Mouse (Mus musculus) adrenal gland, postnatal 4 days (tissue): Measurements from ENCODE around the gene Gm10428. TPM values are rescaled to one million over a fixed set of nuclear protein-coding genes. Genes with fewer than 3 reads are reported as not detected.

Source experiments
- DNase-seq, 2 experiments: peaks; one replicate each; pipeline ENCODE4 v3.0.0; 2021 to 2022; ENCODE audit warnings: low spot score in 2 of 2, mixed read lengths in 2 of 2
- total RNA-seq, 2 experiments: library from RNA; stranded (reverse); gene quantifications; 2 replicates each; pipeline ENCODE4 v1.2.3; 2021

Gene Gm10428
- total RNA-seq, 2 experiments from 2014 or later = not detected

DNA sequence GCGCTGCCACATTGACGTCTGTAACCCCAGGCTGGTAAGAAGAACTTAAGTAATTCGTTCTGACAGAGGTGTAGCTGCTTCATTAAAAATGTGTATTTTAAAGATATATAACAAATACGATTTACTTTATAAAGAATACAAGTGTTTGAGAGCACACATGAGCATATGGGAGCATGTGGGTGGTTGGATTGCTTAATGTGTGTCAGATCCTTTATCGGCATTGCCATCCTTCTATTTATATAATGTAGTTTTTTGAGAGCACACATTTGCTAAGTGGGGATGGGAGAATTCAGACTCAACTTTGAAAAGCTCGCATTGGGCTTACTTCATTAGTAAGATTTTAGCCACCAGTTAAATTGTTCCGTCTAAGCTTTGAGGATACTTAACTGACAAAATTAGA is 23.6 kb downstream of the Gm10428 start:
- DNase-seq = no peak

DNA sequence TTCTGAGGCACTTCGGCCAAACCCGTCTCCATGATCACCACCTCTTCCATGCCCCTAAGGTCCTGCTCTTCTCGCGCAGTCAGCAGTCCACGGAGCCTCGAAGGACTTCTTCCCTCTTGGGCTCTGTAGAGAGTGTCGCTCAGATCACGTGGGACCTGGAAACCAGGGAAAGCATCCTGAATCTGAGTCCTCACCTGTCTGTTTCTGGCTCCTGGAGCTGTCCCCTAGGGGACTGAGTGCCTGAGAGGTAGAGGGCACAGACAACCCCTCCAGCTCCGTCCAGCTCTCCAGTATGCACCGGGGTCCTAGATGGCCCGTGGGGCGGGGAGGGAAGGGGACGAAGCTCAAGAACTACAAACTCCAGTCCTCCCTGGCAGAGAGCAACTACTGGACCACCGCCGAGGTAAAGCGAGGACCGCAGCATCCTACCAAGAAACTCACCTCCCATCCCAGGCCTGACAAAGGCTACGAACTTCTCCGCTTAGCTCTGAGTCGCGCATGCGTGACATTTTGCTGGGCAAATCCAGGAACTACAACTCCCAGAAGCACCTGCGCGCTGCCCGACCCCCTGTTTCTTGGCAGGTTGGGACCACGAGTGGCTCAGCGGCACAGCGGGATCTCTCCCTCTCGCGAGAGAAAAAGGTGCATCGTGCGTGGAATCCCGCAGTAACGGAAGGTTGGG is 36.2 kb downstream of the Gm10428 start, which contains the start of gene Zfp286:
Gene Zfp286, minus strand, starts transcription at position 528 of the 682 bp plus-strand sequence.
- peak; percentile 52 to 69 for DNase-seq

DNA sequence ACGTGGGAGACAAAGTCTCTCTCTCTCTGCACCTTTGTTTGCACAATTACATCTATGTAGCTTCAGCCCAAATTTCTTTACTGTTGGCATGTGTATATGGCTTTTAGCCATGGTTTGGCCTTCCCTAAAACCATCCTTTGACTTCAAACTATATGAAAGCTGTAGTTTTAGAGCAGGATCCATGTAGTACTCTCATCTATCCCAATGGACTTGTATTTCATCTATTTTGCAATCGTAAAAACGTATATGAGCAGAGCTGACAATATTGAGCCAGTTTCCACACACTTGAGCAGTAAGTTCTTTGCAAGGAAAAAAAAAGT is 36.7 kb downstream of the Gm10428 start:
- no peak for DNase-seq

Other genes with a start within 250 kb of the Gm10428 start
- gene Cenpv, start 213.8 kb upstream of the Gm10428 start, total RNA-seq = 10 to 100 TPM; 40.6 to 44.0 TPM
- 1,000 to 10,000 TPM; 1,464 to 1,492 TPM for gene Ubb, start 201.9 kb upstream of the Gm10428 start, total RNA-seq
- 1 to 10 TPM; 3.4 to 4.2 TPM for gene Trpv2, start 178.6 kb upstream of the Gm10428 start, total RNA-seq
- 10 to 100 TPM; 47.8 to 53.0 TPM for gene Lrrc75a, start 104.6 kb upstream of the Gm10428 start, total RNA-seq
- 10 to 100 TPM; 49.0 to 53.5 TPM for gene Mmgt2, start 104.4 kb upstream of the Gm10428 start, total RNA-seq
- gene Zfp287, start 21.2 kb upstream of the Gm10428 start, total RNA-seq = 1 to 10 TPM; 8.1 to 8.5 TPM
- 10 to 100 TPM in 1 of 2 experiments, 1 to 10 TPM in 1; 8.9 to 11.0 TPM for gene Zfp286, start 36.4 kb downstream of the Gm10428 start, total RNA-seq
- gene Trim16, start 67.1 kb downstream of the Gm10428 start, total RNA-seq = 10 to 100 TPM in 1 of 2 experiments, 1 to 10 TPM in 1; 9.9 to 11.7 TPM
- 1 to 10 TPM; 2.0 to 2.5 TPM for gene Fbxw10, start 94.0 kb downstream of the Gm10428 start, total RNA-seq
- 10 to 100 TPM; 34.4 to 41.1 TPM for gene Tvp23b, start 126.4 kb downstream of the Gm10428 start, total RNA-seq
- gene Cdrt4, start 198.1 kb downstream of the Gm10428 start, total RNA-seq = under 1 TPM in 1 of 2 experiments, not detected in 1; 0.73 TPM